Mouse (Mus musculus) heart, postnatal 4 days (tissue): Measurements from ENCODE around the gene Bend3. TPM values are rescaled to one million over a fixed set of nuclear protein-coding genes. Genes with fewer than 3 reads are reported as not detected.

Experiments used
- DNase-seq: peaks from one replicate; pipeline ENCODE4 v3.0.0; 2021
- total RNA-seq, 2 experiments: library from RNA; stranded (reverse); gene quantifications; 2 replicates each; pipeline ENCODE4 v1.2.3; 2021

The Bend3 gene
- total RNA-seq, 2 experiments from 2014 or later: 13.8 to 15.2 TPM

DNA sequence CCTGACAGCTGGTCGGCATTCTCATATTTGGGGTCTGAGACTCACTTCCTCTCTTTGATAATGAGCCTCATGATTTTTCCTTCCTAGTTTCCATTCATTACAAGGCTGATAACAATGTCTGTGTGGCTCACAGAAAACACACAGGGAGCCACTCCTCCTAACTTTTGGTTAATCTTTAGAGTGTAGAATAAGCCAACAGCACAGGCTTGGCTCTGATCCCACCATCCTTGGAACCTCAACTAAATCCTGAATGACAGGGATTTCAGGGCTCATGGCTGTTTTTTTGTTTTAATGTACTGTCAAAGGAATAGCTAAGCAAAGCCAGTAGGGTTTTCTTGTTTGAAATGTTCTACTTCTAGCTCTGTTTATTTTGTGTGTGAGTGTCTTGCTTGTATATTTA lies 55.8 kb downstream of the Bend3 start:
- no peak for DNase-seq

DNA sequence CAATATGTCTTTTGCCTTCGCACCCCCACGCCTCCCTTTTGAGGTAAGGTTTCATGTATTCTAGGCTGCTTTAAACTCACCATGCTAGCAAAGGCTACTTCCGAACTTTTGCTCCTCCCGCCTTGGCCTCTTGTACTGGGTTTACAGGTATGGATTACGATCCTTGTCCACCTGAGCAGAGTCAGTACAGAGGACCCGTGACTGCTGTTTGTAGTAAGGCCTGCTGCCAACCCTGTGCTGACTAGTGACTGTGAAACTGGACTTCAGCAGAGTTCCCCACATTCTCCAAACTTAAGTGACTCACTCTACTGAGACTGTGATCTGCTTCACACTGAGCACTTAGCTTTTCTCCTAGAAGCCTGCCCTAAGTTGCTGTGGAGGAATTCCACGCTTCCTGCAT lies 59.0 kb downstream of the Bend3 start:
- DNase-seq: no peak

DNA sequence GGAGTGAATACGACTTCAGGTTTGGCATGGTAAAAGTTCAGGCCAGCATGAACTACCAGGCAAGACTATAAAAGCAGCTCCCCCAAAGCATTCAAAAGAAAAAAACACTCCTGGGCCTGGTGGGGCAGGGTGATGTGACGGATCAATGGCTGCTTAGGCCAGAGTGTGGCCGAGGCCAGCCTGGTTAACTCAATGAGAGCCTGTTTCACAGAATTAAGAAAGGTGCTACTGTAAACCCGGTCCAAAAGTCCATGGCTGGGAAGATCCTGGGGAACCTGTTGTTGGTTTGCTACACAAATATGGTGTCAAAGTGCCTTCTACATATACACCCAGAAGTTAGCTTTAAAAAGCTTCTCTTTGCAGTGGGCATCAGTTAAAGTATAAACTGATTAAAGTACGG lies 60.2 kb downstream of the Bend3 start:
- DNase-seq: no peak

DNA sequence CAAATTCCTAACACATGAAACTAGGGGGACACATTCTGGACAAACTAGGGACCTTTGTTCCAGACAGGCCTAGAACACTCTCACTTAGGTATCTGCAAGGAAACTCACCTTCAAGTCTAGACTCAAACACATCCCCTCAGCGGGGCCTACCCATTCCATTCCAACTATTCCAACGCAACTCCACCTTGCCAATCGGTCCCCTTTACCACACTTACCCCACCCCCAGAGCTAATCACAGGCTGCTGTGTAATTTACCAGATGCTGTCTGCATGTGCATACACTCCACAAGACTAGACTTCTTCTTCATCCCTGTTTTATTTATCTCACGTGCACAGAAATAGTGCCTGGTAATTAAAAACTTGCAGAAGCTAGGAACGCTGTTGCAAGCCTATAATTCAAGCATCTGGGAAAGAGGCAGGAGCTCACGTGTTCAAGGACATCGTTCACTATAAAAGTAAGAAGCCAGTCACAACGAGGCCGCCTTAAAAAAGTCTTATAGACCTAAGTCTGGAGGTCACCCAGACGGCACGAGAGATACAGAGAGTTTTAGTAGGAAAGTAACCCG lies 61.2 kb downstream of the Bend3 start:
- DNase-seq: no peak

DNA sequence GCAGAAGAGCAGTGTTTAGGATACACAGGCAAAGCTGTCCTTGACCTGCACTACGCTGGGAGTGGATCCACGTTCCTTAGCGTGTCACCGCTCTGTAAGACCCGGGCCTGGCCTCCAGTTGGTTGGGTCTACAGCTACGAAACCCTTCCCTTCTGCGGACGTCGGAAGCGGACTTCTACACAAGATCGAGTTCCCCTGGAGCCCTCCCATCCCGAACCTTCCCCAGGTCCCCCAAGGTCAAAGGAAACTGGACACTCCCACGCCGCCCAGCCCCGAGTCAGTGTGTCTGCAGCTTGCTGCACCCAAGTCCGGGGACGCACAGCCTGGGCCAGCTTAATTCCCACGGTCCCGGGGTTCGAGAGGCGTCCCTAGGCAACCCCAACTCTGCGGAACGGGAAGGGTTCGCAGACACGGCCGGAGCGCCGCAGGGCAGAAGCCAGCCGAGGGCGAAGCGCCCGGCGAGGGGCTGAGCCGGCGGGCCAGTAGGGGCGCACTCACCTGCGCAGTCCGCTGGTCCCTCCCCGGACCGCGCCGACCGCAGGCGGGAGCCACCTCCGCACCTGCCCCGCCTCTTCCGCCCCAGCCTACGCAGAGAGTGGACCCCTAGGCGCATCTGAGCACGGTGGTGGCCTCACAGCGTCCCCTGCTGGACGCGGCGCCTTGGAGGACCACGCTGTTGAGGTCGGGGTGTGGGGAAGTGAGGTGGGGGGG lies 62.0 kb downstream of the Bend3 start, which contains the start of gene 1700021F05Rik:
1700021F05Rik (minus strand) TSS at position 553 of the 711 bp plus-strand sequence.
- DNase-seq: peak; percentile 98

DNA sequence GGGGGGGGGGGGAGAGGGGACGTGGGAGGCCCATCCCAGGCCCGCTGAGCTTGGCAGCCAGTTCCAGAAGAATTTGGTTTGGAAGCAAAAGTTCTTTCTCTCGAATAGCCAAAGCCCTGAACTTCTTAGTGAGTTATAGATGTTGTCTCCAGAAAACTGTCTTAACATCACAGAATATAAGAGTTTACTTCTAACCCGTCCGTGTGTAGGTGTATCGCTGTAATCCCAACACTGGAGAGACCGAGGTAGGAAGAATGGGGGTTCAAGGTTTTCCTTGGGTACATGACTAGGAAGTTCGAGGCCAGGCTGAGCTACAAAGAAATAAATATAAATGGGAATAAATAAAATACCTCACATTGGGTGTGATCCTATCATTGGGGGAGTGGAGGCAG lies 62.5 kb downstream of the Bend3 start:
- no peak for DNase-seq

DNA sequence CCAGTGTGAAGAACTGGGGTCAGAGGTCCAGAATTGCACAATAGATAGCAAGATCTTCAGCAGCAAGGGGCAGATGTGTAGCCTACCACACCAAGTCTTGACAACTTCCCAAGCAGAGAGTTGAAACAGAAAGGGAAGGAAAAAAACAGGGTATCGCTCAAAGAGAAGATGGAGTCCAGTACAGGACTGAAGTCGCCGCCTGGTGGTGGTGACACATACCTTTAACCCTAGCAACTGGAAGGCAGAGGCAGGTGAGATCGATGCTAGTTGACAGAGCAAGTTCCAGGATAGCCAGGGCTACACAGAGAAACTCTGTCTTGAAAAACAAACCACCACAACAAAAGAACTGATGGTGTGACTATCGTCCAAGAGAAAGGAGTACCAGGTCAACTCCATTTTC lies 70.8 kb downstream of the Bend3 start:
- no peak for DNase-seq

DNA sequence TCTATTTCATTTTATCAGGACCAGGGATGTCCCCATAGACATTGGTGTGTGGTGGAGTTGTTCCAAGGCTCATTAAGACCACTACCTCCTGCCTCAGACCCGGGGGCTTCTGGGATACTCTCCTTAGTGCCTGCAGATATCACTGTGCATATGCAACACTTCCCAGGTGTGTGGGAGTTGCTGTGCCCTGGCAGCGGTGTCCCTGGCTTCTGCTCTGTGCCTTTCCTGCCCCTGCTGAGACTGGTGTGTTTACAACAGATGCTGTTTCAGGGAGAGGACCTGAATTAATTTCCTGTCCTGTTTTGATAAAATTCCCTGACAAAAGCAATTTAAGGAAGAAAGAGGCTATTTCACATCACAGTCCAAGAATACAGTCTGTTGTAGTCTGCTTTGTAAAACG lies 72.3 kb downstream of the Bend3 start:
- no peak for DNase-seq

DNA sequence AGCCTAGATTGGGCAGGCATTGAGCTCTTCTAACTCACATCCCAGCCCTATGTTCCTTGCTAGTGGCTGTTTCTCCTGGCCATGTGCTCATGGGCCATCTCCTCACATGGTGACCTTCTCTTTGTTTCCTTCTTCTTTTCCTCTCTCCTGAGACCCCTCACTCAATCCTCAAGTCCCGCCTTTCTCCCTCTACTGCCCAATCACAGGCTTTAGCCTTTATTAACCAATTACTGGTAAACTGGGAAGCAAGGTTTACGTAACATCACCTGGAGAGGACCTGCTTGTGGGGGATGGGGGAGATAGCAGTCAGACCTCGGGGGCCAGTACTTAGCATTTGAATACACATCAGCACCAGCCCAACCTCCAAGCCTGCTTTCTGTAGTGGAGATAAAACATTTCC lies 72.8 kb downstream of the Bend3 start:
- DNase-seq: no peak

DNA sequence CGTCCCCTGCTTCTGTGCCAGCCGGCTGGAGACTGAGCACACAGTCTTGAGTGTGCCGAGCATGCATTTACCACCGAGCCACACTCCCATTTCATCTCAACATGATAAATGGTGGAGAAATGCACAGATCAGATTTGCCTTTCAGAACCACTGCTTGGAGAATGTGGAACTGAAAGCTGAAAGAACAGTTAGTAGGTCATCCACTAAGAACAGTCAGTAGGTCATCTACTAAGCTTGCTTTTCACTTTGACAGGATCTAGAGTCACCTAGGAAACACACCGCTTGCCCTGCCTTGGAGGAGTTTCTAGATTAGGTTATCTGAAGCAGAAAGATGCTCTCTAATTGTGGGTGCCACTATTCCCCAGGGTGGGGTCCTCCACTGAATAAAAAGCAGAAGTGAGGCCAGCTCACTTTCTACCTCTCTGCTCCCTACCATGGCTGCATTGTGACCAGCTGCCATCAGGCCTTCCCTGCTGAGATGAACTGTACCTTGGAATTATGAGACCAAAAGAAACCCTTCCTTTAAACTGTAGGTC lies 79.1 kb downstream of the Bend3 start:
- DNase-seq: no peak

DNA sequence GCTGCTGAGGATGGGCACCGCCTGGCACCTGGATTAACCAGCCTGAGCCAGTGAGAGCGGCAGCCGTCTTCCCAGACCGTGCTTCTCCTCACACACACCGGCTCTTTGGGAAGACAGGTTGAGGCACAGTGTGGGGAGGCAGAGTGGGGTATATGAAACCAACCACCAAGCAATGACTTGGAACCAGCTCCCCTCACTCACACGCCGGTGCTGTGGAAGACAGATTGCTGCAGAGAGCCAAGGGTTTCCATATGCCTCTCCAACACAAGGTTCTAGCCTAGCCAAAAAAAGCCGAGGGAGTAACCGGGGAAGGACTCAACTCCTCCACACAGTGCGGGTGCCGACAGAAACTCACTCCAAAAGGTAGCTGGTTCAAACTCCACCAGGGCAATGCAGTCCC lies 80.7 kb downstream of the Bend3 start:
- no peak for DNase-seq

DNA sequence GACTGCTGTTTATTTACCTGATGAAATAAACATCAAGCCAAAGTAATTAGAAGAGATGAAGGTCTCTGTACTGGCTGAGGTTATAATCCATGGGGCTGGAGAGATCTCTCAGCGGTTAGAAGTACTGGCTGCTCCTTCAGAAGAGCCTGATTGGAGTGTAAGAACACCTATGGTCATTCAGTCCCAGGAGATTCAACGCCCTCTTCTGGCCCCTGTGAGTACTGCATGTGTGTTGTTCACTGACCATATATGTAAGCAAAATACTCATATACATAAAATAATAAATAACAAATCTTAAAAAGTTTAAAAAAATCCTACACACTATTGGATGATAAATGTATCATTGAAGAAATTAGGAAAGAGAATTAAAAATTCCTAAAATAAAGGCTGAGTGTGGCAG lies 82.1 kb downstream of the Bend3 start:
- no peak for DNase-seq

DNA sequence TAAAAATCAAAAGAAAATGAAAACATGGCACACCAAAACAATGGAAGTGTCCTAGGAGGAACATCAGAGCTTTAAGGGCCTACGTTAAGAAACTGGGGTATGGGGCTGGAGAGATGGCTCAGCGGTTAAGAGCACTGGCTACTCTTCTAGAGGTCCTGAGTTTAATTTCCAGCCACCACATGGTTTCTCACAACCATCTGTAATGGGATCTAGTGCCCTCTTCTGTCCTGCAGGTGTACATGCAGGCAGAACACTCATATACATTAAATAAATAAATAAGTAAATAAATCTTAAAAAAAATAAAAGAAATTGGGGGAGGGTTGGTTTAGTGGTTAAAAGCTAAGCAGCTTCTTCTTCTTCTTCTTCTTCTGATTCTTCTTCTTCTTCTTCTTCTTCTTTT lies 82.7 kb downstream of the Bend3 start:
- no peak for DNase-seq

Other genes with a start within 250 kb of the Bend3 start
- 1 to 10 TPM; 5.8 to 6.4 TPM for gene Gm9803, start 45.3 kb downstream of the Bend3 start, total RNA-seq
- 10 to 100 TPM; 89.9 to 94.5 TPM for gene 1700021F05Rik, start 62.2 kb downstream of the Bend3 start, total RNA-seq
- 10 to 100 TPM; 14.6 to 22.6 TPM for gene Cd24a, start 99.5 kb downstream of the Bend3 start, total RNA-seq